Mouse (Mus musculus): Measurements from ENCODE around the gene Ipcef1.

Ipcef1 gene

GRCm38 (mm10) chr10:6842225-6842624, 210.1 kb downstream of the Ipcef1 start:
- in situ Hi-C loops (cut with MboI; ENCODE audit: low pct_unique_long_range_greater_than_20kb in 1 of 2, low sequenced_read_pairs in 2 of 2, unreplicated experiment in 1 of 2) = no loop called here

All from mouse embryonic stem cell (cell line).